Mouse (Mus musculus) granulocyte monocyte progenitor cell, adult 5-6 weeks (primary cell): ENCODE data around the gene Rab3d. TPM values are rescaled to one million over a fixed set of nuclear protein-coding genes. Genes with fewer than 3 reads are reported as not detected.

ENCODE experiments used
- total RNA-seq, 2 experiments: library from RNA; stranded (forward) in 1 of 2; stranded (reverse) in 1 of 2; fragments of 200-712, 200-1000 nt in 1 of 2; fragments of >200 nt in 1 of 2; fragmentation: Nextera tagmentation in 1 of 2; gene quantifications; 2 replicates each; pipeline ENCODE4 v1.2.3; 2014 to 2017

Rab3d gene
- total RNA-seq, 2 experiments from 2014 or later: 22.5 to 51.7 TPM

Other genes with a start within 250 kb of the Rab3d start
- gene Ldlr, start 194.7 kb downstream of the Rab3d start, total RNA-seq (2014; fragmentation: Nextera tagmentation): 8.9 and 9.0 TPM in 2 replicates
- 13.1 and 15.5 TPM in 2 replicates for gene Ldlr, start 194.7 kb downstream of the Rab3d start, total RNA-seq (2017)
- 31.4 and 46.5 TPM in 2 replicates for gene Spc24, start 157.9 kb downstream of the Rab3d start, total RNA-seq (2014; fragmentation: Nextera tagmentation)
- gene Spc24, start 157.9 kb downstream of the Rab3d start, total RNA-seq (2017): 117 and 138 TPM in 2 replicates
- gene Kank2, start 119.4 kb downstream of the Rab3d start, total RNA-seq (2014; fragmentation: Nextera tagmentation): 1.5 and 2.1 TPM in 2 replicates
- 0.78 and 1.6 TPM in 2 replicates for gene Kank2, start 119.4 kb downstream of the Rab3d start, total RNA-seq (2017)
- 1.5 and 3.0 TPM in 2 replicates for gene Angptl8, start 82.7 kb downstream of the Rab3d start, total RNA-seq (2014; fragmentation: Nextera tagmentation)
- gene Angptl8, start 82.7 kb downstream of the Rab3d start, total RNA-seq (2017): 1.4 TPM in 1 of 2 replicates, not detected in the other
- gene Dock6, start 65.6 kb downstream of the Rab3d start, total RNA-seq (2014; fragmentation: Nextera tagmentation): 4.2 TPM in 2 replicates
- gene Dock6, start 65.6 kb downstream of the Rab3d start, total RNA-seq (2017): 0.52 and 5.6 TPM in 2 replicates
- not detected in 2 replicates for gene Ccdc159, start 9.3 kb upstream of the Rab3d start, total RNA-seq (2014; fragmentation: Nextera tagmentation)
- 0.69 TPM in 1 of 2 replicates, not detected in the other for gene Ccdc159, start 9.3 kb upstream of the Rab3d start, total RNA-seq (2017)
- gene Tmem205, start 9.4 kb upstream of the Rab3d start, total RNA-seq (2014; fragmentation: Nextera tagmentation): 40.4 and 75.8 TPM in 2 replicates
- gene Tmem205, start 9.4 kb upstream of the Rab3d start, total RNA-seq (2017): 21.1 and 33.3 TPM in 2 replicates
- gene Plppr2, start 18.8 kb upstream of the Rab3d start, total RNA-seq (2014; fragmentation: Nextera tagmentation): 0.58 and 1.4 TPM in 2 replicates
- not detected in 2 replicates for gene Plppr2, start 18.8 kb upstream of the Rab3d start, total RNA-seq (2017)
- 7.8 and 9.9 TPM in 2 replicates for gene Swsap1, start 37.6 kb upstream of the Rab3d start, total RNA-seq (2014; fragmentation: Nextera tagmentation)
- 7.6 and 8.2 TPM in 2 replicates for gene Swsap1, start 37.6 kb upstream of the Rab3d start, total RNA-seq (2017)
- gene Epor, start 45.3 kb upstream of the Rab3d start, total RNA-seq (2014; fragmentation: Nextera tagmentation): 0.21 and 0.41 TPM in 2 replicates
- 0.77 TPM in 1 of 2 replicates, not detected in the other for gene Epor, start 45.3 kb upstream of the Rab3d start, total RNA-seq (2017)
- gene Rgl3, start 71.3 kb upstream of the Rab3d start, total RNA-seq (2014; fragmentation: Nextera tagmentation): not detected in 2 replicates
- not detected in 2 replicates for gene Rgl3, start 71.3 kb upstream of the Rab3d start, total RNA-seq (2017)
- not detected in 2 replicates for gene Ccdc151, start 84.4 kb upstream of the Rab3d start, total RNA-seq (2014; fragmentation: Nextera tagmentation)
- gene Ccdc151, start 84.4 kb upstream of the Rab3d start, total RNA-seq (2017): not detected in 2 replicates
- gene Prkcsh, start 84.6 kb upstream of the Rab3d start, total RNA-seq (2014; fragmentation: Nextera tagmentation): 61.4 and 68.4 TPM in 2 replicates
- 127 and 144 TPM in 2 replicates for gene Prkcsh, start 84.6 kb upstream of the Rab3d start, total RNA-seq (2017)
- not detected in 2 replicates for gene Elavl3, start 133.8 kb upstream of the Rab3d start, total RNA-seq (2014; fragmentation: Nextera tagmentation)
- gene Elavl3, start 133.8 kb upstream of the Rab3d start, total RNA-seq (2017): 0.31 TPM in 1 of 2 replicates, not detected in the other
- gene Gm49318, start 153.1 kb upstream of the Rab3d start, total RNA-seq (2014; fragmentation: Nextera tagmentation): not detected in 2 replicates
- not detected in 2 replicates for gene Gm49318, start 153.1 kb upstream of the Rab3d start, total RNA-seq (2017)
- gene Zfp653, start 153.2 kb upstream of the Rab3d start, total RNA-seq (2014; fragmentation: Nextera tagmentation): 6.2 and 8.7 TPM in 2 replicates
- gene Zfp653, start 153.2 kb upstream of the Rab3d start, total RNA-seq (2017): 5.8 and 9.3 TPM in 2 replicates
- 21.1 and 29.5 TPM in 2 replicates for gene Ecsit, start 167.2 kb upstream of the Rab3d start, total RNA-seq (2014; fragmentation: Nextera tagmentation)
- 28.2 and 30.3 TPM in 2 replicates for gene Ecsit, start 167.2 kb upstream of the Rab3d start, total RNA-seq (2017)
- gene Cnn1, start 181.0 kb upstream of the Rab3d start, total RNA-seq (2014; fragmentation: Nextera tagmentation): not detected in 2 replicates
- not detected in 2 replicates for gene Cnn1, start 181.0 kb upstream of the Rab3d start, total RNA-seq (2017)
- 93.9 and 132 TPM in 2 replicates for gene Elof1, start 199.0 kb upstream of the Rab3d start, total RNA-seq (2014; fragmentation: Nextera tagmentation)
- gene Elof1, start 199.0 kb upstream of the Rab3d start, total RNA-seq (2017): 47.3 and 56.3 TPM in 2 replicates
- 3.9 and 4.7 TPM in 2 replicates for gene Acp5, start 217.5 kb upstream of the Rab3d start, total RNA-seq (2014; fragmentation: Nextera tagmentation)
- gene Acp5, start 217.5 kb upstream of the Rab3d start, total RNA-seq (2017): 1.6 and 4.6 TPM in 2 replicates
- 17.3 and 28.7 TPM in 2 replicates for gene Pigyl, start 238.7 kb upstream of the Rab3d start, total RNA-seq (2014; fragmentation: Nextera tagmentation)
- gene Pigyl, start 238.7 kb upstream of the Rab3d start, total RNA-seq (2017): 26.6 and 29.3 TPM in 2 replicates